Mouse (Mus musculus) forebrain, embryonic 12.5 days (tissue): ENCODE results near the gene Gm27021. TPM values are rescaled to one million over a fixed set of nuclear protein-coding genes. Genes with fewer than 3 reads are reported as not detected.

Source experiments
- ATAC-seq: fragments of 200-750 bp; cut with Nextera tagmentation; 2 replicates; pipeline ENCODE4 v1.8.0; 2017; ENCODE audit warnings: moderate TSS enrichment; ENCODE audit not compliant: low FRiP score
- H3K27ac ChIP-seq: fragments of 300-500 bp; sonication (generic); 2 replicates; pipeline ENCODE4 v1.5.1; 2016; ENCODE audit warnings: mild to moderate bottlenecking
- H3K27me3 ChIP-seq: fragments of 300-500 bp; sonication (generic); 2 replicates; pipeline ENCODE4 v1.6.1; 2016; ENCODE audit warnings: mild to moderate bottlenecking
- H3K36me3 ChIP-seq: fragments of 300-500 bp; sonication (generic); replicated peaks from 2 replicates; pipeline ENCODE4 v1.6.1; 2016; ENCODE audit warnings: mild to moderate bottlenecking
- H3K4me1 ChIP-seq: fragments of 300-500 bp; sonication (generic); 2 replicates; pipeline ENCODE4 v1.6.1; 2016
- H3K4me2 ChIP-seq: fragments of 300-500 bp; sonication (generic); 2 replicates; pipeline ENCODE4 v1.6.1; 2016; ENCODE audit warnings: mild to moderate bottlenecking, moderate library complexity
- H3K4me3 ChIP-seq: fragments of 300-500 bp; sonication (generic); replicated peaks from 2 replicates; pipeline ENCODE4 v1.5.1; 2016; ENCODE audit warnings: mild to moderate bottlenecking
- H3K9ac ChIP-seq: fragments of 300-500 bp; sonication (generic); 2 replicates; pipeline ENCODE4 v1.6.1; 2016; ENCODE audit warnings: mild to moderate bottlenecking
- H3K9me3 ChIP-seq: fragments of 300-500 bp; sonication (generic); 2 replicates; pipeline ENCODE4 v1.6.1; 2016
- WGBS: fragments of 180-500 bp; shearing (Covaris S2); methylation state at CpG from one replicate; pipeline ENCODE4 v1.1.7; 2016; 5-methylcytosine and 5-hydroxymethylcytosine counted together
- polyA plus RNA-seq: library from polyadenylated mRNA; unstranded; fragments of >200 nt; fragmentation: Nextera tagmentation; extraction: Ambion mirVana; gene quantifications from 2 replicates; pipeline ENCODE4 v1.2.1, GENCODE M21; 2016

The Gm27021 gene
- polyA plus RNA-seq, 1 experiment from 2014 or later = 4.3 TPM

DNA sequence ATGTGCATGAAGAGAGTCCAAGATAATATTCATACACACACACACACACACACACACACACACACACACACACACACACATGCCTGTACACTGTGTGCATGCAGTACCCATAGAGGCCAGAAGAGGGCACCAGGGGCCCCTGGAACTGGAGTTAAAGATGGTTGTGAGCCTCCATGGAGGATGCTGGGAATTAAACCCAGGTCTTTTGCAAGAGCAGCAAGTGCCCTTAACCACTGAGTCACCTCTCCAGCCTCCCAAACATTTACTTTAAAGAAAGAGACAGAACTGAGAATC, 30.0 kb upstream of the Gm27021 start:
- Histone ChIP-seq H3K9ac (no peak overlapping the region), H3K4me1 (no peaks in the 10 kb centered on the region), H3K4me3 (no peak overlapping the region), H3K4me2 (no peak overlapping the region), H3K9me3 (no peaks in the 10 kb centered on the region), H3K36me3 (no peaks in the 10 kb centered on the region), H3K27me3 (peaks cover 4% of the 10 kb centered on the region; the same call in 1 of the 2 replicates), H3K27ac (no peak overlapping the region)
- no peak for ATAC-seq

DNA sequence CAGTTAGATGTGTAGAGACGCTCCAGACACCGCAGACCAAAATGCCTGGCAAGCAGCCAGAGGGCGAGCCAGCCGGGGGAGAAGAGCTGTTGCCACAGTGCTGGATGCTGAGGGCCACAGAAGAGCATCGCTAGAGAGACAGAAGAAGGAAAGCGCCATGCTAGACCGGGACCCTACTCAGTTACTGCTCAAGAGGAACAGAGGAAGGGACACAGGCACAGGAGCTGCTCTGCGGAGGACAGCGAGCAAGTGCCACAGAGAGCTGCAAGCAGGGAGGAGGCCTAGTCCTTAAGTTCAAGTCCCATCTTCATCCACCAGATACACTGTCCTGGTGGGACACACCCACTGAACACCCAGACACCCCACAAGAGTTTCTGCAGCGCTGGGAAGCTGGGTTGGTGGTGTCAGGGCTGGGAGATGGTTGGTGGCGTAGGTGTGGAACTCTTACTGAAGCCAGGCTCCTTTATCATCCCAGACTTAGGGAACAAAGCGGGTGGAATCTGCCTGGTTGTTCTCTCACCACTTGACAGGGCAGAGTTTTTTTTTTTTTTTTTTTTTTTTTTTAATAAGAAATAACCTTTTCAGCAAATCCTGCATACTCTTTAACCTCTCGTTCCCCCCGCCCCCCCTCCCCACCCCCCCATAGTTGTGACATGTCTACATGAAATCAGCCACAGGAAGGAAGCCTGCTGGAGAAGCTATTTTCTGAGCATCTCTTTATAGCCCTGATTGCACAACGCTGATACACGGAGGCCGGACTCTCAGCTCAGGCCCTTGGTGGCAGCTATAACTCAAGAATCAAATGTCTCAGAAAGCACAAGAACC, 29.5 kb upstream of the Gm27021 start:
- Histone ChIP-seq H3K27ac (no peak overlapping the region), H3K4me2 (no peak overlapping the region), H3K4me3 (no peak overlapping the region), H3K9ac (no peak overlapping the region), H3K4me1 (no peaks in the 10 kb centered on the region), H3K27me3 (peaks cover 4% of the 10 kb centered on the region; the same call in 1 of the 2 replicates), H3K9me3 (no peaks in the 10 kb centered on the region), H3K36me3 (no peaks in the 10 kb centered on the region)
- no peak for ATAC-seq
- WGBS = 85% methylated on average over 17 of the region's 17 CpGs

DNA sequence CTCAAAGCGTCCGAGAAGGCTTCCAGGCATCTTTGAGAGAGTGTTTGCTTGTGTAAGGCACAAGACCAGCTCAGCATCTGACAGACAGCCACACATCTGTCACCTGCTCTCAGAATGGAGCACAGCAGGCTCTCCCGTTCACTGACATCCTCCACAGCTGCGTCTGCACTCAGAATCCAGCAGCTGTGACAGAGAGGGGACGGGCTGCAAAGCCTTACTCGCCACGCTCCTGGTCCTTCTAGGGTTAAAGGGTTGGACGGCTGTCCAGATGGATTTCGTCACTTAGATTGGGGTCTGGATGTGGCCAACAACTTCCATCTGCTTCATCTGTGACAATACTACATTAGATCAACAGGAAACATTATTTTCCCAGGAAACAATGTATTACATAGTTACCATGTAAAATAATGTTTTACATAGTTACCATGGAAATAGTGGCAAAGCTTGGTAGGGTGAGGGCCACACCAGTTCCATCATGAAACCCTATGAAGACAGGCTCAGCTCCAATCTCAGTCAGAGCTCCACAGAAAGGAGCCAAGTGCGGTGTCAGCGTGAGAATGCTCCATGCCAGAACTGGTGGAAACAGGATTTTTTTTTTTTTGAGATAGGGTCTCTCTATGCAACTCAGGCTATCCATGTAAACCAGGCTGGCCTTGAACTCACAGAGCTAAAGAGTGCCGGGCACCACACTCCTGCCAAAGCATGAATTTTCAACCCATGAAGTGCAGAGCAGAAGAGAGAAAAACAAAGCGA, 28.7 kb upstream of the Gm27021 start:
- Histone ChIP-seq H3K36me3 (no peaks in the 10 kb centered on the region), H3K9me3 (no peaks in the 10 kb centered on the region), H3K4me3 (no peak overlapping the region), H3K9ac (no peak overlapping the region), H3K4me1 (no peaks in the 10 kb centered on the region), H3K27ac (no peak overlapping the region), H3K27me3 (peaks cover 4% of the 10 kb centered on the region; the same call in 1 of the 2 replicates), H3K4me2 (no peak overlapping the region)
- ATAC-seq = no peak
- 79% methylated on average over 13 of the region's 13 CpGs for WGBS

DNA sequence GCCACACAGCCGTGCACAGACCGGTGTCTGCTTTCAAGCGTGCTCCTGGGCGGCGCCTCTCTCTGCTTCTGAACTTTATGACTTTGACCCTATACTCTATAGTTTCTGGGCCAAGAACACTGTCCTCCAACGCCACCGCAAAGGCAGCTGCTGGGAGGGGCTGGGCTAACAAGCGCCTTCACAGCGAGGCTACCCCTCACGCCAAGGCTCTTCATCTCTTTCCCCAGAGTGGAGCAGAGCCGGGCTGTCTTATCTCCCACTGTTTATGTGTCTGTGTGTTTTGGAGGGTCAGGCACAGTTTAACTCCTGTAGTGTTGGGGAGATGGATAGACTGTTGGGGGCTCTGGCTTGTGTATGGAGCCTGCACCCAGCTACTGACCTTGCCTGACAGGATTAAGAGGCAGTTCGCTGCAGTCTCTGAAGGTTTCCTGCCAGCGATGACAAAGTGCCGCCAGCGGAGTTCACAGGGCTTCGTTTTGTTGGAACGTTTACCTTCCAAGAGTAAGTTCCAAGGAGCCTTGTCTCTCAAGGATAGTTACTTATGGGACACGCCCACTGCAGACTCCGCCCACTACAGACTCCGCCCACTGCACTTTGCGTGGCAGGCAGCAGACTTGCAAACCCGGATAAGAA, 26.1 kb upstream of the Gm27021 start:
- Histone ChIP-seq H3K9me3 (no peaks in the 10 kb centered on the region), H3K4me3 (no peak overlapping the region), H3K4me2 (no peak overlapping the region), H3K27me3 (peaks cover 4% of the 10 kb centered on the region; the same call in 1 of the 2 replicates), H3K9ac (no peak overlapping the region), H3K27ac (no peak overlapping the region), H3K4me1 (no peaks in the 10 kb centered on the region), H3K36me3 (no peaks in the 10 kb centered on the region)
- WGBS = 61% methylated on average over 22 of the region's 22 CpGs
- no peak for ATAC-seq

DNA sequence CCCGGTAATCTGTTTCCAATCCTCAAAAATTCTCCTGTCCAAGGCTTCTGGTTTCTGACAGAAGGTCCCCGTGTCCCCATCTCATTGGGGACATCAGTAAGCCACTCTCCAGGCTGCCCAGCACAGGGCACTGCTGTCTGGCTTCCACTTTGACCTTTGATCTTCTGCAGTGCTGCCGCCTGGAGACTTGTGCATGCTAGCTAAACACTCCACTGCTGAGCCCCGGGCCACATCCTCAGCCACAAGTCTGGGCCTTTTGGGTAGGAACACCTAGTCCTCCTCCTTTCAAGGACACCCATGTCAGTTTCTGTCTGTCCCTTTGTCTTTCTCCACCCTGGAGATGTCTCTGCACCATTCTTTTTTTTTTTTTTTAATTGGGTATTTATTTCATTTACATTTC, 25.1 kb upstream of the Gm27021 start:
- Histone ChIP-seq H3K36me3 (no peaks in the 10 kb centered on the region), H3K4me2 (no peak overlapping the region), H3K4me1 (no peaks in the 10 kb centered on the region), H3K9me3 (no peaks in the 10 kb centered on the region), H3K27me3 (peaks cover 4% of the 10 kb centered on the region; the same call in 1 of the 2 replicates), H3K9ac (no peak overlapping the region), H3K27ac (no peak overlapping the region), H3K4me3 (no peak overlapping the region)
- WGBS = 79% methylated on average over 4 of the region's 4 CpGs
- ATAC-seq = no peak

DNA sequence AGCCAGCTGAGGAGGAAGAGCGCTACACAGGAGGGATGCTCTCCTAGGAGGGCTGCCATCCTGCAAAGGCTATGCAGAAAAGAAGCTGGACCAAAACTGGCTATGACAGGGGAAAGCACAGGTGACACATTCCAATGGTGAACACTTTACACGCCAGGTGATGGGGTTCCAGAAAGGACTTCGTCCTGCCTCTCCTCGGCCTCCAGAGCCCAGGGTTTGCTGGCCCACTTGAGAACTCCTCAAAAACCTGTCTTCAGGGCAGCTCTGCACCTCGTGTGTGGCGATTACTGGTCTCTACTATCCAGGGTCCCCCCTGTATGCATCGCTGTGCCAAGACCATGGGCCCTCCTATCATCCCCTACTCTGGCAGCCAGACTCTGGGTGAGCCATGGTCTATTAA, 20.6 kb upstream of the Gm27021 start:
- no peak overlapping the region for H3K4me2 ChIP-seq
- H3K4me1 ChIP-seq = no peaks in the 10 kb centered on the region
- peaks cover 12% of the 10 kb centered on the region; the same call in 1 of the 2 replicates for H3K27me3 ChIP-seq
- H3K9ac ChIP-seq = no peak overlapping the region
- H3K27ac ChIP-seq = no peak overlapping the region
- no peaks in the 10 kb centered on the region for H3K9me3 ChIP-seq
- no peak for ATAC-seq
- no peak overlapping the region for H3K4me3 ChIP-seq
- no peaks in the 10 kb centered on the region for H3K36me3 ChIP-seq
- WGBS = 91% methylated on average over 7 of the region's 7 CpGs

DNA sequence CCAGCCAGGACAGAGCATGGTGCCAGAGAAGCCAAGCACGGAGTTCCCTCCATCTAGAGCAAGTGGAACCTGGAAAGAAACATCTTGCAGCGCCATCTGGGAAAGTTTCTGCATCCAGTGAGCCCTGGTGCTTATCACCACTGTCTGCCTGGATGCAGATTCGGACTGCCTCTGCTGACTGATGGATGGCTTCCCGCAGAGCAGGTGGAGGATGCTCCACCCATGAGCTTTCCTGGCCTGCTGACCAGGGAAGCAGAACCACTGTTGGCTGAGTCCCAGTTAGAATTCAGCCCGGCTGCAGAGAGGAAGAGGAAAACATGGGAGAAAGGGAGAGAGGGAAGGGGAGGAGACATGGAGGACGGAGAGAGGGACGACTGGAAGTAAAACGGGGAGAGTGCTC, 19.9 kb upstream of the Gm27021 start:
- no peak for ATAC-seq
- no peaks in the 10 kb centered on the region for H3K4me1 ChIP-seq
- 83% methylated on average over 8 of the region's 8 CpGs for WGBS
- H3K4me3 ChIP-seq = no peak overlapping the region
- no peaks in the 10 kb centered on the region for H3K9me3 ChIP-seq
- no peak overlapping the region for H3K4me2 ChIP-seq
- peaks cover 12% of the 10 kb centered on the region; the same call in 1 of the 2 replicates for H3K27me3 ChIP-seq
- no peak overlapping the region for H3K27ac ChIP-seq
- no peaks in the 10 kb centered on the region for H3K36me3 ChIP-seq
- no peak overlapping the region for H3K9ac ChIP-seq

DNA sequence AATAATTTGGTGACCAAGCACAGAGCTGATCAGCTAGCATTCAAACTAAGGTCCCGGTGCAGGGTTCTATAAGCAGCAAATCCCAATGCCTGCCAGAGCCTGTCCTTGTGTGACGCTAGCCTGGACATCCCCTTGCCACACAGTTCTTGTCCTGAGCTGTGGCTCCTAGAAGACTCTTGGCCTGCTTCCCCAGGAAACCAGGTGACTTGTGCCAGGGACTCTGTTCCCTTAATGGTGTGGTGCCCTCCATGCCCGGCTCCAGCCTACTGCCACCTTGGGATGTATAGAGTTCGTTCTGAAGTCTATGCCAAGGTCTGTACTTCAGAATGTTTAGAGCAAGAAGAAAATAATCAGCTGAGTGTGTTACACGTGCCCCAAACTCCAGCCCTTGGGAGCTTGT, 18.7 kb upstream of the Gm27021 start:
- Histone ChIP-seq H3K4me2 (no peak overlapping the region), H3K4me3 (no peak overlapping the region), H3K4me1 (no peaks in the 10 kb centered on the region), H3K9me3 (no peaks in the 10 kb centered on the region), H3K27me3 (peaks cover 12% of the 10 kb centered on the region; the same call in 1 of the 2 replicates), H3K27ac (no peak overlapping the region), H3K9ac (no peak overlapping the region), H3K36me3 (no peaks in the 10 kb centered on the region)
- ATAC-seq = no peak
- 80% methylated on average over 5 of the region's 5 CpGs for WGBS

DNA sequence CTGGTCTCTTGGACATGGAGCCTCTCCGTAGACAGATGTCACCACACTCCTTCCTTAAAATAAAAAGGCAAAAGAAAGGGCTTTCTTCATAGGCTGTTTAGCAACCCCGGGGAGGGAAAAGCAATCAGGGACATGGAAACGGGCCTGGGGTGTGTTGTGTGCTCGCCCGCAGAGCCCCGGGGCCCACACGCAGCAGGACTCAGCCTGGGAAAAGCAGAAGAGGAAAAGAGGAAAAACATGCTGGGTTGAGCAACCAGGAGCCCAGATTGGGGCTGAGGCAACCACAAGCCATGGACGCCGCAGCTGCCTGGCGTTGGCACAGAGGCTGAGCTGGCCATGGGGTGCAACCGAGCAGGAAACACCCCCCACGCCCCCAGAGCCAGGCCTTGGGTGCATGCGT, 18.2 kb upstream of the Gm27021 start:
- no peak overlapping the region for H3K4me3 ChIP-seq
- no peaks in the 10 kb centered on the region for H3K36me3 ChIP-seq
- H3K27ac ChIP-seq = no peak overlapping the region
- H3K9ac ChIP-seq = no peak overlapping the region
- 84% methylated on average over 13 of the region's 13 CpGs for WGBS
- H3K27me3 ChIP-seq = peaks cover 12% of the 10 kb centered on the region; the same call in 1 of the 2 replicates
- H3K9me3 ChIP-seq = no peaks in the 10 kb centered on the region
- no peak overlapping the region for H3K4me2 ChIP-seq
- no peak for ATAC-seq
- no peaks in the 10 kb centered on the region for H3K4me1 ChIP-seq

DNA sequence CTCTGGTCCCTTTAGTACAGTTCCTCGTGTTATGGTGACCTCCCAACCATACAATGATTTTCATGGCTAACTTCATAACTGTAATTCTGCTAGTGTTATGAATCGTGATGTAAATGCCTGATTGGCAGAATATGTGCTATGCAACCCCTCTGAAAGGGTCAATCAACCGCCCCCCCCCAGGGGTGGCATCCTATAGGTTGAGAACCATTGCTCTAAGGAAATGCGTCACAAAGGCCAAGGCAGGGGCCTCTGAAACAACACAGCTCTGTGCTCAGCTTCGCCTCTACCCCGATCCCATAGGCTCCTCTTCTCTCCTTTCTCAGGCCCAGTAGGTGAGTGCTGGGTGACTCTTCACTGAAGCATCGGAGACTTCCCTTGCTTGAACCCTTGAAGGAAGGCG, 17.7 kb upstream of the Gm27021 start:
- H3K4me2 ChIP-seq = no peak overlapping the region
- ATAC-seq = no peak
- H3K9me3 ChIP-seq = no peaks in the 10 kb centered on the region
- no peaks in the 10 kb centered on the region for H3K4me1 ChIP-seq
- no peak overlapping the region for H3K4me3 ChIP-seq
- no peaks in the 10 kb centered on the region for H3K36me3 ChIP-seq
- H3K9ac ChIP-seq = no peak overlapping the region
- H3K27me3 ChIP-seq = peaks cover 12% of the 10 kb centered on the region; the same call in 1 of the 2 replicates
- WGBS = 74% methylated on average over 8 of the region's 8 CpGs
- no peak overlapping the region for H3K27ac ChIP-seq

DNA sequence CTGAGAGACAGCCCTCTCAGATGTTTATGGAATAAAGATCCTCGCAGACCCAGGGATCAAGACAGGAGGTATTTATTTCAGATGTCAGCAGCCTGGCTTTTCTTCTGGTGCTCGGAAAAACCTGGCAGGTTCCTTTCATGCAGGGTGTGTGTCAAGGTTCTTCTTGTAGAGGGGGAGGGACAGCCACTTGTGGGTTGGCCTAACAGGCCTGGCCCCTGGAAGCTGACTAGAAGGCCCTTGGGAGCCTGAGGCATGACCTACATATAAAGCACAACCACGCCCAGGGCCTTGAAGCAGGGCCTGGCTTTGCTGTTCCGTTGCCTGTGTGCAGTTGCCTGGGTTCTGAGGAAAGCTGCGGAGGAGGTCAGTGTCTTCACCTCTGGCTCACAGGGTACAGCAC, 17.2 kb upstream of the Gm27021 start:
- Histone ChIP-seq H3K27me3 (peaks cover 12% of the 10 kb centered on the region; the same call in 1 of the 2 replicates), H3K27ac (no peak overlapping the region), H3K9ac (no peak overlapping the region), H3K4me3 (no peak overlapping the region), H3K4me1 (no peaks in the 10 kb centered on the region), H3K9me3 (no peaks in the 10 kb centered on the region), H3K36me3 (no peaks in the 10 kb centered on the region), H3K4me2 (no peak overlapping the region)
- no peak for ATAC-seq
- 80% methylated on average over 5 of the region's 5 CpGs for WGBS

DNA sequence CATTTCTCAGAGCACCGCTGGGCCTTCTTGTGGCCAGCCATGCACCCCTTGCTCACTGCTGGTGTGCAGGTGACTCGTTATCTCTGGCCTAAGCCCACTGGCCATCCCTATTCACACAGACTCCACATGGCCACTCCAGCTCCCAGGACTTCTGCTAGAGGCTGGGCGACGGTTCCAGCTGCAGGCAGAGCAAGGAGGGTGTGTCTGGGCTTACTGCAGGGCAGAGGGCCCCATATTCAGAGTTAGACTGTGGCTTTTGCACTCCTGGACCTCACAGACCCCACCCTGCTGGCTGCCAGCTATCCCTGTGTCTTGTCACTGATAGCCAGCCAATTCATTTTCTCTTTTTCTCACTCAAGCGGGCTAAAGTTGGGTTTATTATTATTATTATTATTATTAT, 16.2 kb upstream of the Gm27021 start:
- Histone ChIP-seq H3K27ac (no peak overlapping the region), H3K9ac (no peak overlapping the region), H3K9me3 (no peaks in the 10 kb centered on the region), H3K4me1 (no peaks in the 10 kb centered on the region), H3K4me3 (no peak overlapping the region), H3K36me3 (no peaks in the 10 kb centered on the region), H3K4me2 (no peak overlapping the region), H3K27me3 (peaks cover 12% of the 10 kb centered on the region; the same call in 1 of the 2 replicates)
- no peak for ATAC-seq
- 56% methylated on average over 5 of the region's 5 CpGs for WGBS
